Mouse (Mus musculus): ENCODE results near the gene Pde4b. TPM values are rescaled to one million over a fixed set of nuclear protein-coding genes. Genes with fewer than 3 reads are reported as not detected.

The Pde4b gene
- polyA plus RNA-seq, 1 experiment: 7.5 TPM

DNA sequence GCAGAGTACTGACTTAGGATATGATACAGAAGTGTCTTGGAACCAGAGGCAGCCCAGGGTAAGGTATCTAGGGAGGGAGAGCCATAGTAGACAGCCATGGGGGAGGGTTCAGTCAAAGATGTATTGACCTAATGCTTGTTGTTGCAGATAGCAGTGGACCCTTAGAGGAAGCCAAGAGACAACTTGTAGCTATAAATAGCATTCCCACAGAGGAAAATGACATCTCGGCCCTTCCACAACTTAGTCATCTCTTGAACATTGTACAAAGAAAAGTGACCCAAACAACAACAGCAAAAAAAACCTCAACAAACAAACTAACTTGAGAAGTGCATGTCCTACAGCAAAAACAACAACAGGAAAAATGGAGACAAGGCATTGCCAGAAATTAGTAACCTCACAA, 143.6 kb downstream of the Pde4b start:
- TF ChIP-seq CTCF (IDR thresholded peaks at IDR 0.05; ENCODE audit: control insufficient read depth, insufficient read depth, insufficient replicate concordance, low read depth, low read length) (no peak), POLR2A (IDR thresholded peaks at IDR 0.05; ENCODE audit: control insufficient read depth, low read depth, low read length) (no peak)

GRCm38 (mm10) chr4:102233633-102234032, 146.3 kb downstream of the Pde4b start:
- Histone ChIP-seq H3K27me3 (ENCODE audit: control insufficient read depth, insufficient read depth, low read length) (no peaks in the 10 kb centered on the region), H3K4me3 (ENCODE audit: control insufficient read depth, low read depth, low read length) (no peak overlapping the region), H3K27ac (ENCODE audit: control insufficient read depth, insufficient read depth, low read depth, low read length) (no peak overlapping the region), H3K36me3 (ENCODE audit: control insufficient read depth, insufficient read depth, low read length) (no peaks in the 10 kb centered on the region), H3K4me1 (ENCODE audit: control insufficient read depth, insufficient read depth, low read length) (no peaks in the 10 kb centered on the region)
- TF ChIP-seq POLR2A (IDR thresholded peaks at IDR 0.05; ENCODE audit: control insufficient read depth, low read depth, low read length) (no peak), CTCF (IDR thresholded peaks at IDR 0.05; ENCODE audit: control insufficient read depth, insufficient read depth, insufficient replicate concordance, low read depth, low read length) (no peak)

More for the DNA sequence above, 143.6 kb downstream of the Pde4b start:
- Histone ChIP-seq H3K27me3 (ENCODE audit: control insufficient read depth, insufficient read depth, low read length) (no peaks in the 10 kb centered on the region), H3K27ac (ENCODE audit: control insufficient read depth, insufficient read depth, low read depth, low read length) (no peak overlapping the region), H3K4me1 (ENCODE audit: control insufficient read depth, insufficient read depth, low read length) (no peaks in the 10 kb centered on the region), H3K4me3 (ENCODE audit: control insufficient read depth, low read depth, low read length) (no peak overlapping the region), H3K36me3 (ENCODE audit: control insufficient read depth, insufficient read depth, low read length) (no peaks in the 10 kb centered on the region)

DNA sequence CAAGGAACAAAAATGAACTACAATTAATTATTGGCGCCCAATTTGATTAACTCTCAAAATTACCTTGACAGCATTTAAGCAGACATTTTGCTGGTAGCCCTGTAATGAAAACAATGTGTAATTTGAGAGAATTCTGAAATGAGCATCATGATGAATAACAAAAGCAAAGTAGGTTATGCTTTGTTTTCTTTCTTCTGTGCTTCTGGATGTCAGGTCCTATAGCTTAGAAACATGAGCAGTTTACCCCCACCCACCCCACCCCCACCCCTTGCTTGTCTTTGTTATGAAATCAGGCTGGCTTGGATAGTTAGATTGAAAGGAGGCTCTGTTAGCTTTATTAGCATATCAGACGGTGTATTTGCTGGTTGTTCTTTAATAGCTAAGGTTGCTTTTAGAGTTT, 147.8 kb downstream of the Pde4b start:
- Histone ChIP-seq H3K27me3 (ENCODE audit: control insufficient read depth, insufficient read depth, low read length) (no peaks in the 10 kb centered on the region), H3K27ac (ENCODE audit: control insufficient read depth, insufficient read depth, low read depth, low read length) (no peak overlapping the region), H3K4me1 (ENCODE audit: control insufficient read depth, insufficient read depth, low read length) (no peaks in the 10 kb centered on the region), H3K36me3 (ENCODE audit: control insufficient read depth, insufficient read depth, low read length) (no peaks in the 10 kb centered on the region), H3K4me3 (ENCODE audit: control insufficient read depth, low read depth, low read length) (no peak overlapping the region)
- TF ChIP-seq CTCF (IDR thresholded peaks at IDR 0.05; ENCODE audit: control insufficient read depth, insufficient read depth, insufficient replicate concordance, low read depth, low read length) (no peak), POLR2A (IDR thresholded peaks at IDR 0.05; ENCODE audit: control insufficient read depth, low read depth, low read length) (no peak)

DNA sequence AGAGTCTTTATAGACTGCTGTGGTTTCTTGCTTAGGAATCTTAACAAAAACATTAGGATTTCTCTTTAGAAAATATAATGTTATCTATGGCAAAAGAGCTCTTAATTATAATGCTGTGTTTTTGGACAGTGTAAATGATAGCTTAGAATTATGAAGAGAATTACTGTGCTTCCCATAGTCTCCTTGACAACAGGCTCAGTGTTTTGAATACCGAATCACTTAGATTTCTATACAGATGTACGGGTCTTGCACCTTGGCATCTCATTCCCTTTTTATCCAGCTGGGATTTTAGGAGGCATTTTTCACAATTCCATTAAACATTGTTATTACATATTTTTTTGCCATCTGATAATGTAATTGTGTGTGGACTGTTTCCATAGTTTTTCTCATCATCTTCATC, 151.8 kb downstream of the Pde4b start:
- Histone ChIP-seq H3K27ac (ENCODE audit: control insufficient read depth, insufficient read depth, low read depth, low read length) (no peak overlapping the region), H3K27me3 (ENCODE audit: control insufficient read depth, insufficient read depth, low read length) (no peaks in the 10 kb centered on the region), H3K4me1 (ENCODE audit: control insufficient read depth, insufficient read depth, low read length) (no peaks in the 10 kb centered on the region), H3K36me3 (ENCODE audit: control insufficient read depth, insufficient read depth, low read length) (no peaks in the 10 kb centered on the region), H3K4me3 (ENCODE audit: control insufficient read depth, low read depth, low read length) (no peak overlapping the region)
- TF ChIP-seq POLR2A (IDR thresholded peaks at IDR 0.05; ENCODE audit: control insufficient read depth, low read depth, low read length) (no peak), CTCF (IDR thresholded peaks at IDR 0.05; ENCODE audit: control insufficient read depth, insufficient read depth, insufficient replicate concordance, low read depth, low read length) (no peak)

- H3K4me1 ChIP-seq (ENCODE audit: control insufficient read depth, insufficient read depth, low read length): no peaks in the 10 kb centered on the region
- H3K27me3 ChIP-seq (ENCODE audit: control insufficient read depth, insufficient read depth, low read length): no peaks in the 10 kb centered on the region
- no peak overlapping the region for H3K4me3 ChIP-seq (ENCODE audit: control insufficient read depth, low read depth, low read length)
- no peaks in the 10 kb centered on the region for H3K36me3 ChIP-seq (ENCODE audit: control insufficient read depth, insufficient read depth, low read length)
- H3K27ac ChIP-seq (ENCODE audit: control insufficient read depth, insufficient read depth, low read depth, low read length): no peak overlapping the region
- no peak for TF ChIP-seq POLR2A (IDR thresholded peaks at IDR 0.05; ENCODE audit: control insufficient read depth, low read depth, low read length)
- TF ChIP-seq CTCF (IDR thresholded peaks at IDR 0.05; ENCODE audit: control insufficient read depth, insufficient read depth, insufficient replicate concordance, low read depth, low read length): no peak
Observed at GRCm38 (mm10) chr4:102239657-102240390, 152.5 kb downstream of the Pde4b start.

GRCm38 (mm10) chr4:102240754-102241427, 153.5 kb downstream of the Pde4b start:
- no peak overlapping the region for H3K27ac ChIP-seq (ENCODE audit: control insufficient read depth, insufficient read depth, low read depth, low read length)
- TF ChIP-seq POLR2A (IDR thresholded peaks at IDR 0.05; ENCODE audit: control insufficient read depth, low read depth, low read length) (no peak), CTCF (IDR thresholded peaks at IDR 0.05; ENCODE audit: control insufficient read depth, insufficient read depth, insufficient replicate concordance, low read depth, low read length) (no peak)
- H3K4me1 ChIP-seq (ENCODE audit: control insufficient read depth, insufficient read depth, low read length): no peaks in the 10 kb centered on the region
- H3K4me3 ChIP-seq (ENCODE audit: control insufficient read depth, low read depth, low read length): no peak overlapping the region
- no peaks in the 10 kb centered on the region for H3K27me3 ChIP-seq (ENCODE audit: control insufficient read depth, insufficient read depth, low read length)
- no peaks in the 10 kb centered on the region for H3K36me3 ChIP-seq (ENCODE audit: control insufficient read depth, insufficient read depth, low read length)

- no peak overlapping the region for H3K4me3 ChIP-seq (ENCODE audit: control insufficient read depth, low read depth, low read length)
- no peaks in the 10 kb centered on the region for H3K27me3 ChIP-seq (ENCODE audit: control insufficient read depth, insufficient read depth, low read length)
- TF ChIP-seq POLR2A (IDR thresholded peaks at IDR 0.05; ENCODE audit: control insufficient read depth, low read depth, low read length) (no peak), CTCF (IDR thresholded peaks at IDR 0.05; ENCODE audit: control insufficient read depth, insufficient read depth, insufficient replicate concordance, low read depth, low read length) (no peak)
- H3K4me1 ChIP-seq (ENCODE audit: control insufficient read depth, insufficient read depth, low read length): no peaks in the 10 kb centered on the region
- H3K27ac ChIP-seq (ENCODE audit: control insufficient read depth, insufficient read depth, low read depth, low read length): no peak overlapping the region
- no peaks in the 10 kb centered on the region for H3K36me3 ChIP-seq (ENCODE audit: control insufficient read depth, insufficient read depth, low read length)
Observed at GRCm38 (mm10) chr4:102253994-102254393, 166.7 kb downstream of the Pde4b start.

Measured in testis, adult 2 months (tissue).